Mouse (Mus musculus) adrenal gland, adult 8-10 months (tissue): ENCODE measurements around the gene Gm5662. TPM values are rescaled to one million over a fixed set of nuclear protein-coding genes. Genes with fewer than 3 reads are reported as not detected.
"Not testable (repeated sequence)": the region's sequence is repeated elsewhere in the genome, so short reads cannot be mapped to it uniquely, and the experiment has no call there.

ENCODE experiments used
- DNase-seq: peaks from one replicate; pipeline ENCODE4 v3.0.0; 2022
- total RNA-seq, 4 experiments: library from RNA; stranded (reverse); gene quantifications; 2 replicates each; pipeline ENCODE4 v1.2.4; 2022

Gene Gm5662
- total RNA-seq = not detected

GRCm38 (mm10) chr12:88274400-88274799, at the start of gene Gm5662:
Gene Gm5662, minus strand, starts transcription at chr12:88274500.
- DNase-seq = not testable (repeated sequence)

GRCm38 (mm10) chr12:88323926-88324325, 49.6 kb upstream of the Gm5662 start, which contains the start of gene Gm5039:
Gene Gm5039, minus strand, starts transcription at chr12:88324026.
- DNase-seq = not testable (repeated sequence)

GRCm38 (mm10) chr12:88314556-88314955, 40.3 kb upstream of the Gm5662 start:
- no peak for DNase-seq

GRCm38 (mm10) chr12:88297171-88297570, 22.9 kb upstream of the Gm5662 start:
- DNase-seq = not testable (repeated sequence)

- not testable (repeated sequence) for DNase-seq
Measured at GRCm38 (mm10) chr12:88293082-88293481, 18.8 kb upstream of the Gm5662 start.

GRCm38 (mm10) chr12:88285224-88285623, 10.9 kb upstream of the Gm5662 start:
- DNase-seq = not testable (repeated sequence)

- DNase-seq = no peak
Measured at GRCm38 (mm10) chr12:88257241-88257640, 17.1 kb downstream of the Gm5662 start.

GRCm38 (mm10) chr12:88255917-88256316, 18.4 kb downstream of the Gm5662 start:
- DNase-seq = not testable (repeated sequence)

GRCm38 (mm10) chr12:88250000-88250399, 24.3 kb downstream of the Gm5662 start, which contains the start of gene Gm8332:
Gene Gm8332, minus strand, starts transcription at chr12:88250100.
- not testable (repeated sequence) for DNase-seq

GRCm38 (mm10) chr12:88245786-88246185, 28.5 kb downstream of the Gm5662 start:
- DNase-seq = not testable (repeated sequence)

- DNase-seq = not testable (repeated sequence)
Measured at GRCm38 (mm10) chr12:88242940-88243339, 31.4 kb downstream of the Gm5662 start.

Other genes with a start within 250 kb of the Gm5662 start
- not detected for gene Gm2056, start 247.5 kb downstream of the Gm5662 start, total RNA-seq
- gene Gm16368, start 190.8 kb downstream of the Gm5662 start, total RNA-seq = not detected
- gene Gm10436, start 92.4 kb downstream of the Gm5662 start, total RNA-seq = not detected
- not detected for gene Gm8332, start 24.4 kb downstream of the Gm5662 start, total RNA-seq
- gene Gm5039, start 49.5 kb upstream of the Gm5662 start, total RNA-seq = not detected
- gene Adck1, start 86.1 kb upstream of the Gm5662 start, total RNA-seq = 10 to 100 TPM; 24.3 to 26.0 (median 25.0) TPM